Mouse (Mus musculus) liver, embryonic 15.5 days (tissue): ENCODE results near the gene Ifi27. TPM values are rescaled to one million over a fixed set of nuclear protein-coding genes. Genes with fewer than 3 reads are reported as not detected.

Experiments used
- polyA plus RNA-seq: library from polyadenylated mRNA; unstranded; fragments of >200 nt; fragmentation: Nextera tagmentation; extraction: Ambion mirVana; gene quantifications from 2 replicates; pipeline ENCODE4 v1.2.1, GENCODE M21; 2015

Gene Ifi27
- polyA plus RNA-seq, 1 experiment from 2014 or later, result 31.5 TPM

Other genes with a start within 250 kb of the Ifi27 start
- not detected in 2 replicates for gene Prima1, start 192.1 kb upstream of the Ifi27 start, polyA plus RNA-seq
- gene Fam181a, start 123.2 kb upstream of the Ifi27 start, polyA plus RNA-seq, result not detected in 2 replicates
- gene Asb2, start 78.2 kb upstream of the Ifi27 start, polyA plus RNA-seq, result 3.5 and 3.9 TPM in 2 replicates
- gene Otub2, start 45.5 kb upstream of the Ifi27 start, polyA plus RNA-seq, result 28.5 and 28.9 TPM in 2 replicates
- 0.12 and 0.26 TPM in 2 replicates for gene 9330161L09Rik, start 26.4 kb upstream of the Ifi27 start, polyA plus RNA-seq
- gene Ddx24, start 8.4 kb upstream of the Ifi27 start, polyA plus RNA-seq, result 32.3 and 47.5 TPM in 2 replicates
- gene Ifi27l2a, start 9.5 kb downstream of the Ifi27 start, polyA plus RNA-seq, result 12.7 and 15.7 TPM in 2 replicates
- gene Ifi27l2b, start 23.0 kb downstream of the Ifi27 start, polyA plus RNA-seq, result not detected in 2 replicates
- gene Ppp4r4, start 98.1 kb downstream of the Ifi27 start, polyA plus RNA-seq, result 1.0 and 1.3 TPM in 2 replicates
- 44.0 and 44.7 TPM in 2 replicates for gene Serpina10, start 197.2 kb downstream of the Ifi27 start, polyA plus RNA-seq
- 1,444 and 1,483 TPM in 2 replicates for gene Serpina6, start 223.0 kb downstream of the Ifi27 start, polyA plus RNA-seq
- gene Serpina16, start 241.9 kb downstream of the Ifi27 start, polyA plus RNA-seq, result 0.17 TPM in 1 of 2 replicates, not detected in the other